Mouse (Mus musculus) adrenal gland, adult 18-20 months (tissue): ENCODE data around the gene 2610001J05Rik. TPM values are rescaled to one million over a fixed set of nuclear protein-coding genes. Genes with fewer than 3 reads are reported as not detected.

Experiments
- DNase-seq, 2 experiments: peaks; one replicate each; pipeline ENCODE4 v3.0.0; 2021 to 2022; ENCODE audit warnings: low spot score in 2 of 2
- total RNA-seq, 2 experiments: library from RNA; stranded (reverse); gene quantifications; 1 replicate in 1 of 2; 2 replicates in 1 of 2; pipeline ENCODE4 v1.2.3; 2021

Gene 2610001J05Rik
- total RNA-seq, 2 experiments from 2014 or later, result 36.4 to 44.6 TPM

GRCm38 (mm10) chr6:13836967-13837570 is 34.2 kb downstream of the 2610001J05Rik start:
- no peak for DNase-seq

- no peak for DNase-seq
Observed at GRCm38 (mm10) chr6:13835720-13836665, 35.3 kb downstream of the 2610001J05Rik start.

- DNase-seq, result no peak
Observed at GRCm38 (mm10) chr6:13832770-13833169, 38.5 kb downstream of the 2610001J05Rik start.

GRCm38 (mm10) chr6:13828877-13829276 is 42.4 kb downstream of the 2610001J05Rik start:
- DNase-seq, result no peak

Other genes with a start within 250 kb of the 2610001J05Rik start
- gene Bmt2, start 193.6 kb downstream of the 2610001J05Rik start, total RNA-seq, result 10 to 100 TPM; 10.8 to 11.3 TPM
- 1 to 10 TPM; 1.2 to 1.5 TPM for gene Gpr85, start 31.6 kb downstream of the 2610001J05Rik start, total RNA-seq